Mouse (Mus musculus) hindbrain, embryonic 11.5 days (tissue): ENCODE results near the gene Cldn4. TPM values are rescaled to one million over a fixed set of nuclear protein-coding genes. Genes with fewer than 3 reads are reported as not detected.
A peak's percentile ranks its signal among the peaks of the same experiment; 100 is the strongest.

Source experiments
- ATAC-seq: fragments of 200-750 bp; cut with Nextera tagmentation; 2 replicates; pipeline ENCODE4 v1.8.0; 2017; ENCODE audit warnings: mild to moderate bottlenecking, moderate TSS enrichment, moderate library complexity; ENCODE audit not compliant: low FRiP score
- DNase-seq: peaks from one replicate; pipeline ENCODE4 v3.0.0-alpha.2; 2015; ENCODE audit warnings: low spot score
- H3K27ac ChIP-seq: fragments of 300-500 bp; sonication (generic); 2 replicates; pipeline ENCODE4 v1.5.1; 2014; ENCODE audit warnings: mild to moderate bottlenecking, low read depth, low read length
- H3K27me3 ChIP-seq: fragments of 300-500 bp; sonication (generic); 2 replicates; pipeline ENCODE4 v1.6.1; 2014; ENCODE audit warnings: mild to moderate bottlenecking, low read length, moderate library complexity, mixed read lengths; ENCODE audit not compliant: control insufficient read depth, insufficient read depth
- H3K36me3 ChIP-seq: fragments of 300-500 bp; sonication (generic); 2 replicates; pipeline ENCODE4 v1.6.1; 2014; ENCODE audit warnings: mild to moderate bottlenecking, low read length, moderate library complexity, mixed read lengths; ENCODE audit not compliant: control insufficient read depth, insufficient read depth
- H3K4me1 ChIP-seq: fragments of 300-500 bp; sonication (generic); replicated peaks from 2 replicates; pipeline ENCODE4 v1.6.1; 2014; ENCODE audit warnings: low read length, mixed read lengths; ENCODE audit not compliant: control insufficient read depth, insufficient read depth
- H3K4me2 ChIP-seq: fragments of 300-500 bp; sonication (generic); replicated peaks from 2 replicates; pipeline ENCODE4 v1.6.1; 2014; ENCODE audit warnings: mild to moderate bottlenecking, low read depth, low read length
- H3K4me3 ChIP-seq: fragments of 300-500 bp; sonication (generic); 2 replicates; pipeline ENCODE4 v1.5.1; 2014; ENCODE audit warnings: low read depth, low read length
- H3K9ac ChIP-seq: fragments of 300-500 bp; sonication (generic); 2 replicates; pipeline ENCODE4 v1.6.1; 2014; ENCODE audit warnings: low read depth, low read length
- H3K9me3 ChIP-seq: fragments of 300-500 bp; sonication (generic); 2 replicates; pipeline ENCODE4 v1.6.1; 2016; ENCODE audit warnings: low read length; ENCODE audit not compliant: control insufficient read depth
- WGBS: fragments of 180-500 bp; shearing (Covaris S2); extraction: QIAGEN DNeasy Blood & Tissue Kit; methylation state at CpG from one replicate; pipeline ENCODE4 v1.1.7; 2014; 5-methylcytosine and 5-hydroxymethylcytosine counted together
- polyA plus RNA-seq: library from polyadenylated mRNA; unstranded; fragments of >200 nt; fragmentation: Nextera tagmentation; extraction: Ambion mirVana; gene quantifications from 2 replicates; pipeline ENCODE4 v1.2.1, GENCODE M21; 2014

The Cldn4 gene
- polyA plus RNA-seq, 1 experiment from 2014 or later, result 10.2 TPM

GRCm38 (mm10) chr5:134915311-134915710 is 31.4 kb downstream of the Cldn4 start, which contains the start of gene Cldn13:
Cldn13 (minus strand) TSS chr5:134915526.
- WGBS, result 75% methylated on average over 8 of the region's 8 CpGs

GRCm38 (mm10) chr5:134914510-134914909 is 32.2 kb downstream of the Cldn4 start:
- no peaks in the 10 kb centered on the region for H3K36me3 ChIP-seq
- ATAC-seq (no peak), DNase-seq (no peak)
- no peak overlapping the region for H3K4me2 ChIP-seq
- no peaks in the 10 kb centered on the region for H3K27me3 ChIP-seq
- H3K4me1 ChIP-seq, result no peaks in the 10 kb centered on the region
- no peak overlapping the region for H3K27ac ChIP-seq
- 82% methylated on average over 8 of the region's 8 CpGs for WGBS
- H3K9ac ChIP-seq, result no peak overlapping the region
- H3K9me3 ChIP-seq, result no peaks in the 10 kb centered on the region
- H3K4me3 ChIP-seq, result no peak overlapping the region

More at GRCm38 (mm10) chr5:134915311-134915710, 31.4 kb downstream of the Cldn4 start, which contains the start of gene Cldn13:
- H3K27me3 ChIP-seq, result no peaks in the 10 kb centered on the region
- no peaks in the 10 kb centered on the region for H3K4me1 ChIP-seq
- DNase-seq, result no peak
- no peak within 1 kb of the TSS for H3K4me2 ChIP-seq
- H3K4me3 ChIP-seq, result no peak within 1 kb of the TSS
- H3K9me3 ChIP-seq, result no peaks in the 10 kb centered on the region
- no peaks in the 10 kb centered on the region for H3K36me3 ChIP-seq
- H3K9ac ChIP-seq, result no peak within 1 kb of the TSS
- ATAC-seq, result no peak
- no peak within 1 kb of the TSS for H3K27ac ChIP-seq

- Histone ChIP-seq H3K9ac (no peak overlapping the region), H3K4me1 (no peaks in the 10 kb centered on the region), H3K27ac (no peak overlapping the region), H3K9me3 (no peaks in the 10 kb centered on the region), H3K27me3 (no peaks in the 10 kb centered on the region), H3K4me3 (no peak overlapping the region; the same call in 1 of the 2 replicates), H3K36me3 (no peaks in the 10 kb centered on the region), H3K4me2 (no peak overlapping the region)
- DNase-seq (no peak), ATAC-seq (no peak)
- WGBS, result 83% methylated on average over 4 of the region's 4 CpGs
Observed at GRCm38 (mm10) chr5:134913753-134914152, 33.0 kb downstream of the Cldn4 start.

- Histone ChIP-seq H3K4me3 (no peak overlapping the region; the same call in 1 of the 2 replicates), H3K9ac (no peak overlapping the region), H3K27me3 (no peaks in the 10 kb centered on the region), H3K36me3 (no peaks in the 10 kb centered on the region), H3K27ac (no peak overlapping the region), H3K4me1 (no peaks in the 10 kb centered on the region), H3K9me3 (no peaks in the 10 kb centered on the region), H3K4me2 (no peak overlapping the region)
- WGBS, result 84% methylated on average over 3 of the region's 3 CpGs
- ATAC-seq, result no peak
- DNase-seq, result no peak
Observed at GRCm38 (mm10) chr5:134913352-134913751, 33.4 kb downstream of the Cldn4 start.

- H3K36me3 ChIP-seq, result no peaks in the 10 kb centered on the region
- no peaks in the 10 kb centered on the region for H3K9me3 ChIP-seq
- no peak overlapping the region for H3K9ac ChIP-seq
- H3K4me1 ChIP-seq, result no peaks in the 10 kb centered on the region
- H3K27me3 ChIP-seq, result no peaks in the 10 kb centered on the region
- no peak for DNase-seq
- 100% methylated on average over 2 of the region's 2 CpGs for whole genome bisulfite sequencing
- H3K27ac ChIP-seq, result no peak overlapping the region
- no peak overlapping the region for H3K4me3 ChIP-seq
- H3K4me2 ChIP-seq, result no peak overlapping the region
- no peak for ATAC-seq
Observed at GRCm38 (mm10) chr5:134911901-134912300, 34.8 kb downstream of the Cldn4 start.

- H3K27me3 ChIP-seq, result no peaks in the 10 kb centered on the region
- no peaks in the 10 kb centered on the region for H3K36me3 ChIP-seq
- no peak overlapping the region for H3K9ac ChIP-seq
- DNase-seq (peak; percentile 94), ATAC-seq (0 out of 2 replicates have a peak, but pooled peaks have one; percentile 61)
- H3K9me3 ChIP-seq, result no peaks in the 10 kb centered on the region
- H3K4me2 ChIP-seq, result no peak overlapping the region
- H3K4me1 ChIP-seq, result no peaks in the 10 kb centered on the region
- no peak overlapping the region for H3K27ac ChIP-seq
- WGBS, result under 1% methylated on average over 13 of the region's 13 CpGs
- no peak overlapping the region for H3K4me3 ChIP-seq
Observed at GRCm38 (mm10) chr5:134907135-134907534, 39.6 kb downstream of the Cldn4 start.

GRCm38 (mm10) chr5:134906633-134907032 is 40.1 kb downstream of the Cldn4 start, which contains the start of gene Tmem270:
Tmem270 (minus strand) TSS chr5:134906733.
- ATAC-seq, result no peak
- 76% methylated on average over 6 of the region's 6 CpGs for WGBS
- no peak within 1 kb of the TSS for H3K27ac ChIP-seq

GRCm38 (mm10) chr5:134901644-134902027 is 45.1 kb downstream of the Cldn4 start:
- ATAC-seq (no peak), DNase-seq (no peak)
- Histone ChIP-seq H3K27ac (no peak overlapping the region), H3K9me3 (no peaks in the 10 kb centered on the region), H3K4me1 (no peaks in the 10 kb centered on the region), H3K9ac (no peak overlapping the region), H3K27me3 (no peaks in the 10 kb centered on the region), H3K4me2 (no peak overlapping the region), H3K4me3 (no peak overlapping the region), H3K36me3 (no peaks in the 10 kb centered on the region)
- 70% methylated on average over 8 of the region's 8 CpGs for WGBS

More at GRCm38 (mm10) chr5:134906633-134907032, 40.1 kb downstream of the Cldn4 start, which contains the start of gene Tmem270:
- no peaks in the 10 kb centered on the region for H3K4me1 ChIP-seq
- H3K27me3 ChIP-seq, result no peaks in the 10 kb centered on the region
- H3K9ac ChIP-seq, result no peak within 1 kb of the TSS
- H3K4me2 ChIP-seq, result no peak within 1 kb of the TSS
- H3K36me3 ChIP-seq, result no peaks in the 10 kb centered on the region
- H3K9me3 ChIP-seq, result no peaks in the 10 kb centered on the region
- H3K4me3 ChIP-seq, result no peak within 1 kb of the TSS
- no peak for DNase-seq

GRCm38 (mm10) chr5:134901012-134901643 is 45.6 kb downstream of the Cldn4 start:
- Histone ChIP-seq H3K9ac (no peak overlapping the region), H3K27ac (no peak overlapping the region), H3K9me3 (no peaks in the 10 kb centered on the region), H3K4me3 (no peak overlapping the region), H3K27me3 (no peaks in the 10 kb centered on the region), H3K4me2 (no peak overlapping the region), H3K4me1 (no peaks in the 10 kb centered on the region), H3K36me3 (no peaks in the 10 kb centered on the region)
- no peak for ATAC-seq
- WGBS, result 45% methylated on average over 12 of the region's 12 CpGs
- DNase-seq, result peak; percentile 39
